Mouse (Mus musculus): ENCODE measurements at regions not wholly inside any gene's neighbourhood (a gene's known extent, or its start where the extent isn't known, plus 50 kb on each side); places are given as distances from the start of the nearest gene placed in this dataset.

DNA sequence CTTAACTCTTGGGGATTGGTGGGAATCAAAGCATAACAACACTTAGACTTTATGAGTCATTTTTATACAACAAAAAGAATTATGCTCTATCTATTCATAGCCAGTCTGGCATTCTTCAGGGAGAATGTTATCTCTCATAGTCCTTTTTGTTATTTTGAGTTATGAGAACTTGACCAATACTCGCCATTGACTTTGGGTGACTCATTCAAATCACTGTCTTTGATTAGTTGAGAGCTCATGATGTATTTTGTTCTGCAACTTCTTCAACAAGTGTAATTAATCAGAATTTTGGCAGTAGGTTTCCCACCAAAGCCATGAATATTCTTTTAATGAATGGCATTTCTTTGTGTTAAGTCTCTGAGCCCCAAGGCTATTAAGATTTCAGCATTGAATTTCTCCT, 139.6 kb downstream of the Ahr start:
- no peak for ATAC-seq (replicated peaks; ENCODE audit: insufficient number of reproducible peaks, low FRiP score, low TSS enrichment)
- 71% methylated on average over 1 of the region's 1 CpGs for WGBS (ENCODE audit: insufficient replicate concordance)
- H3K9ac ChIP-seq (ENCODE audit: low read depth, low read length) = no peak overlapping the region
- H3K4me3 ChIP-seq (ENCODE audit: low read depth, low read length) = no peak overlapping the region
- no peak overlapping the region for H3K27ac ChIP-seq (ENCODE audit: low read depth, low read length)
- no peaks in the 10 kb centered on the region for H3K36me3 ChIP-seq (ENCODE audit: control insufficient read depth, insufficient read depth, low read length)
- no peaks in the 10 kb centered on the region for H3K27me3 ChIP-seq (ENCODE audit: control insufficient read depth, insufficient read depth, low read length)
- H3K9me3 ChIP-seq (replicated peaks; ENCODE audit: control insufficient read depth, low read length) = no peaks in the 10 kb centered on the region
- H3K4me1 ChIP-seq (ENCODE audit: control insufficient read depth, insufficient read depth, low read length) = no peaks in the 10 kb centered on the region
- no peak overlapping the region for H3K4me2 ChIP-seq

DNA sequence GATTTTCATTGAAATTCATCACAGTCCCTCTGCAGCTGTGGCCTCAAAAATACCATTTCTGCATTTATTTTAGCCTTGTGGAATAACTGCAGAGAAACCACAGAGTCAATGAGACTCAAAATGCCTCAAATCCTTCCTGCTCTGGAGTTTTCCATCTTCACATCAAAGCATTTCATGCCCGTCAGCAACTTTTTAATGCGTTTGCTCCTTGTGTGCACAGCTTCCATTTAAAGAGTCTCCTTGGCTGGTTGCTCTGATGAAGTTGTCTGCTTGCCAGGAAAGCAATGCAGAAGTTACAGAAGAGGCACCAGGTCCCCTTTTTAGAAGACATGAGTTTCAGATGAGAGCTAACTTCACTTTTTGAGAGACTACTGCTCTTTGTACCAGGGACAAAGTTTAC, 142.7 kb downstream of the Ahr start:
- no peaks in the 10 kb centered on the region for H3K9me3 ChIP-seq (replicated peaks; ENCODE audit: control insufficient read depth, low read length)
- no peak overlapping the region for H3K4me3 ChIP-seq (ENCODE audit: low read depth, low read length)
- no peaks in the 10 kb centered on the region for H3K36me3 ChIP-seq (ENCODE audit: control insufficient read depth, insufficient read depth, low read length)
- H3K9ac ChIP-seq (ENCODE audit: low read depth, low read length) = no peak overlapping the region
- no peak overlapping the region for H3K27ac ChIP-seq (ENCODE audit: low read depth, low read length)
- ATAC-seq (replicated peaks; ENCODE audit: insufficient number of reproducible peaks, low FRiP score, low TSS enrichment) = no peak
- H3K27me3 ChIP-seq (ENCODE audit: control insufficient read depth, insufficient read depth, low read length) = no peaks in the 10 kb centered on the region
- no peak overlapping the region for H3K4me2 ChIP-seq
- no peaks in the 10 kb centered on the region for H3K4me1 ChIP-seq (ENCODE audit: control insufficient read depth, insufficient read depth, low read length)
- 71% methylated on average over 2 of the region's 2 CpGs for WGBS (ENCODE audit: insufficient replicate concordance)

GRCm38 (mm10) chr12:35390266-35390665, 144.6 kb downstream of the Ahr start:
- Histone ChIP-seq H3K9me3 (replicated peaks; ENCODE audit: control insufficient read depth, low read length) (no peaks in the 10 kb centered on the region), H3K27ac (ENCODE audit: low read depth, low read length) (no peak overlapping the region), H3K4me1 (ENCODE audit: control insufficient read depth, insufficient read depth, low read length) (no peaks in the 10 kb centered on the region), H3K4me2 (no peak overlapping the region), H3K27me3 (ENCODE audit: control insufficient read depth, insufficient read depth, low read length) (no peaks in the 10 kb centered on the region), H3K36me3 (ENCODE audit: control insufficient read depth, insufficient read depth, low read length) (no peaks in the 10 kb centered on the region), H3K9ac (ENCODE audit: low read depth, low read length) (no peak overlapping the region), H3K4me3 (ENCODE audit: low read depth, low read length) (no peak overlapping the region)
- ATAC-seq (replicated peaks; ENCODE audit: insufficient number of reproducible peaks, low FRiP score, low TSS enrichment) = no peak
- 65% methylated on average over 1 of the region's 1 CpGs for WGBS (ENCODE audit: insufficient replicate concordance)

- no peaks in the 10 kb centered on the region for H3K36me3 ChIP-seq (ENCODE audit: control insufficient read depth, insufficient read depth, low read length)
- no peak overlapping the region for H3K4me2 ChIP-seq
- H3K4me1 ChIP-seq (ENCODE audit: control insufficient read depth, insufficient read depth, low read length) = no peaks in the 10 kb centered on the region
- H3K4me3 ChIP-seq (ENCODE audit: low read depth, low read length) = no peak overlapping the region
- no peak for ATAC-seq (replicated peaks; ENCODE audit: insufficient number of reproducible peaks, low FRiP score, low TSS enrichment)
- H3K9ac ChIP-seq (ENCODE audit: low read depth, low read length) = no peak overlapping the region
- H3K27ac ChIP-seq (ENCODE audit: low read depth, low read length) = no peak overlapping the region
- H3K27me3 ChIP-seq (ENCODE audit: control insufficient read depth, insufficient read depth, low read length) = no peaks in the 10 kb centered on the region
- H3K9me3 ChIP-seq (replicated peaks; ENCODE audit: control insufficient read depth, low read length) = no peaks in the 10 kb centered on the region
Measured at GRCm38 (mm10) chr12:35389839-35390238, 145.0 kb downstream of the Ahr start.

DNA sequence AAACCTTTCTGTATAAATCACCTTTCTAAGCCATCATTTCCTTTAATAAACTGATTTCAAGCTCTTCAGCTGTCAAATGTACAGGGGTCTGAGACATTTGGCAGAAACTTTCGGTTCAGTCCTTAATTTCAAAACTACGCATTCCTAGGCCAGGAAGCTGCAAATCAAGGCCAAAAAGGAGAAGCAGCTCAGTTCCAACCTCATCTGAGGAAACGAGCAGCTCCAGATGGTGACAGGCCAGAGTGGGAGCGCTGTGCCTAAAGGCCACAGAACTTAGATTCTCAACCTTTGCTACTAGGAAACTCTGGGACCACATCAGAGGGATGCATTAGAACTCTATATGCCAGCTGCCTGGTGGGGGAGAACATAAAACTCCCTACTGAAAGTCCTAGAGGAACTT, 150.6 kb downstream of the Ahr start:
- Histone ChIP-seq H3K27ac (ENCODE audit: low read depth, low read length) (no peak overlapping the region), H3K4me1 (ENCODE audit: control insufficient read depth, insufficient read depth, low read length) (no peaks in the 10 kb centered on the region), H3K4me2 (no peak overlapping the region), H3K9ac (ENCODE audit: low read depth, low read length) (no peak overlapping the region), H3K27me3 (ENCODE audit: control insufficient read depth, insufficient read depth, low read length) (no peaks in the 10 kb centered on the region), H3K36me3 (ENCODE audit: control insufficient read depth, insufficient read depth, low read length) (no peaks in the 10 kb centered on the region), H3K9me3 (replicated peaks; ENCODE audit: control insufficient read depth, low read length) (no peaks in the 10 kb centered on the region), H3K4me3 (ENCODE audit: low read depth, low read length) (no peak overlapping the region)
- ATAC-seq (replicated peaks; ENCODE audit: insufficient number of reproducible peaks, low FRiP score, low TSS enrichment) = no peak
- 74% methylated on average over 4 of the region's 4 CpGs for WGBS (ENCODE audit: insufficient replicate concordance)

GRCm38 (mm10) chr12:35377266-35377665, 157.6 kb downstream of the Ahr start:
- no peak for ATAC-seq (replicated peaks; ENCODE audit: insufficient number of reproducible peaks, low FRiP score, low TSS enrichment)
- Histone ChIP-seq H3K36me3 (ENCODE audit: control insufficient read depth, insufficient read depth, low read length) (no peaks in the 10 kb centered on the region), H3K9ac (ENCODE audit: low read depth, low read length) (no peak overlapping the region), H3K4me1 (ENCODE audit: control insufficient read depth, insufficient read depth, low read length) (no peaks in the 10 kb centered on the region), H3K27ac (ENCODE audit: low read depth, low read length) (no peak overlapping the region), H3K4me3 (ENCODE audit: low read depth, low read length) (no peak overlapping the region), H3K9me3 (replicated peaks; ENCODE audit: control insufficient read depth, low read length) (no peaks in the 10 kb centered on the region), H3K27me3 (ENCODE audit: control insufficient read depth, insufficient read depth, low read length) (no peaks in the 10 kb centered on the region), H3K4me2 (no peak overlapping the region)
- WGBS (ENCODE audit: insufficient replicate concordance) = 73% methylated on average over 3 of the region's 3 CpGs

DNA sequence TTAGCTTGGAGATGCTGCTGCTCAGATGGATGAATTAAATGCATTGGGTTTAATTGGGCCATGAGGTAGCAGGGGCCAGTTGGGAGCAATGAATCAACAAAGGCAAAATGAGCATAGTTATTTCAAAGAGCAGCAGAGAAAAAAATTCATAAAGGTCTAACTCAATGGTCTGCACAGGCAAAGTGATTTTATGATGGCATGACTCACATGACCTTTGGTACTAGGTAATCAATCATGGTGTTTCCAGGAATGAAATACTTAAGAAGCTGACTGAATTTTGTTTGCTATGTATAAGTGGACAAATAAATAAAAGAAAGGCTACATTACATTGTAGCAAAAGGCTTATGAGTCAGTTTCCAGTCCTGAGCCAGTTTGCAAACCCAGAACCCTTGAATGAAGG, 158.5 kb downstream of the Ahr start:
- H3K36me3 ChIP-seq (ENCODE audit: control insufficient read depth, insufficient read depth, low read length) = no peaks in the 10 kb centered on the region
- no peak overlapping the region for H3K4me3 ChIP-seq (ENCODE audit: low read depth, low read length)
- H3K9ac ChIP-seq (ENCODE audit: low read depth, low read length) = no peak overlapping the region
- no peaks in the 10 kb centered on the region for H3K27me3 ChIP-seq (ENCODE audit: control insufficient read depth, insufficient read depth, low read length)
- no peaks in the 10 kb centered on the region for H3K4me1 ChIP-seq (ENCODE audit: control insufficient read depth, insufficient read depth, low read length)
- no peak overlapping the region for H3K4me2 ChIP-seq
- no peak overlapping the region for H3K27ac ChIP-seq (ENCODE audit: low read depth, low read length)
- no peaks in the 10 kb centered on the region for H3K9me3 ChIP-seq (replicated peaks; ENCODE audit: control insufficient read depth, low read length)
- ATAC-seq (replicated peaks; ENCODE audit: insufficient number of reproducible peaks, low FRiP score, low TSS enrichment) = no peak

DNA sequence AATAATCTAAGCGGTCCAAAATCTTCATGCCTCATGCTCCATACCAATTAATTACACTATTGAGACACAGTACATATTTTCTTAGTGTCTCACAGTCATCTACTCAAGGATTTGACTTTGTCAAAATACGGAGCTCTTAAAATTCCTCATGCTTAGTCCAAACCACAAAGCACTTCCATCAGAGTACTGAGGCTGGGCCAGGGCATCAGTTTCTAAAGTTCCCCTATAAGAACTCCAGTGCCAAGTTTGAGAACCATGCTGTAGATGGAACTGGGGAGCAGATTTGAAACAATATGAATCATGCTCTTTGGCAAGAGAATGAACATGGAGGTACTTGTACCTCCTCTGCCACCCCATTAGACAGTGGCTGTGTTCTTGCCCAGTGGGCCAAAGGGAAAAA, 176.9 kb downstream of the Ahr start:
- no peaks in the 10 kb centered on the region for H3K4me1 ChIP-seq (ENCODE audit: control insufficient read depth, insufficient read depth, low read length)
- no peaks in the 10 kb centered on the region for H3K9me3 ChIP-seq (replicated peaks; ENCODE audit: control insufficient read depth, low read length)
- H3K27ac ChIP-seq (ENCODE audit: low read depth, low read length) = no peak overlapping the region
- no peak for ATAC-seq (replicated peaks; ENCODE audit: insufficient number of reproducible peaks, low FRiP score, low TSS enrichment)
- H3K27me3 ChIP-seq (ENCODE audit: control insufficient read depth, insufficient read depth, low read length) = no peaks in the 10 kb centered on the region
- WGBS (ENCODE audit: insufficient replicate concordance) = 72% methylated on average over 2 of the region's 2 CpGs
- H3K9ac ChIP-seq (ENCODE audit: low read depth, low read length) = no peak overlapping the region
- H3K4me2 ChIP-seq = no peak overlapping the region
- no peaks in the 10 kb centered on the region for H3K36me3 ChIP-seq (ENCODE audit: control insufficient read depth, insufficient read depth, low read length)
- no peak overlapping the region for H3K4me3 ChIP-seq (ENCODE audit: low read depth, low read length)

GRCm38 (mm10) chr12:35338191-35338954, 196.5 kb downstream of the Ahr start:
- no peak overlapping the region for H3K4me2 ChIP-seq
- no peaks in the 10 kb centered on the region for H3K4me1 ChIP-seq (ENCODE audit: control insufficient read depth, insufficient read depth, low read length)
- H3K27me3 ChIP-seq (ENCODE audit: control insufficient read depth, insufficient read depth, low read length) = no peaks in the 10 kb centered on the region
- no peak overlapping the region for H3K27ac ChIP-seq (ENCODE audit: low read depth, low read length)
- WGBS (ENCODE audit: insufficient replicate concordance) = 67% methylated on average over 4 of the region's 4 CpGs
- ATAC-seq (replicated peaks; ENCODE audit: insufficient number of reproducible peaks, low FRiP score, low TSS enrichment) = no peak
- no peaks in the 10 kb centered on the region for H3K36me3 ChIP-seq (ENCODE audit: control insufficient read depth, insufficient read depth, low read length)
- H3K9ac ChIP-seq (ENCODE audit: low read depth, low read length) = no peak overlapping the region
- H3K4me3 ChIP-seq (ENCODE audit: low read depth, low read length) = no peak overlapping the region
- no peaks in the 10 kb centered on the region for H3K9me3 ChIP-seq (replicated peaks; ENCODE audit: control insufficient read depth, low read length)
